ENCODE assay signal across 27 mouse cellular contexts in the genomic region with DNA sequence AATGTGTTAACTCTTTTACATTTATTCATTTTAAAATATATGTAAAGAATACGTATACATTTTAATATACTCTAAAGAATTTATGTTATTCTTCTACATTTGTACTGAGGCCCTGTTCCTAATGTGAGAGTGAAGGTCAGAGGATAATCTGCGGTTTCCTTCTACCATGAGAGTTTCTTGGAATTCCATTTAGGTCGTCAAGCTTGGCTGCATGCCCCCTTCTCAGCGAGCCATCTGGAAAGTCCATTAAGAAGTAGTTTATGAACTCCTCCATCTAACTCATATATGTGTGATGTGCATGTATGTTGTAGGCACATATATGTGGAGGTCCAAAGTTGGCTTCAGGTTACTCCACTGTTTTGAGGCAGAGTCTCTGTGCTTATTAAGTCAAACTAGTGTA.
DNase-seq lines count a peak whose midpoint lies in the region; ATAC-seq and TF ChIP-seq lines count a peak whose summit lies in the region.
"Had no signal": no experiment of that assay in that cellular context is flagged by ENCODE, and none has a peak within 500 bp of the region (broad histone marks: within the 10 kb centered on the region; RNA-seq: fewer than 3 reads in every experiment).

No protein-coding gene starts in this region.

- no peak overlapping the region for H3K4me2 ChIP-seq in kidney, postnatal 0 days (ENCODE audit: low read length)
- no peak overlapping the region for H3K4me2 ChIP-seq in lung, postnatal 0 days (replicated peaks; ENCODE audit: low read depth, low read length)
- H3K4me2 ChIP-seq: forebrain, embryonic 13.5 days; heart, embryonic 12.5 days; heart, embryonic 15.5 days; hindbrain, embryonic 14.5 days had no signal

- no peak for TF ChIP-seq CTCF in kidney, postnatal 0 days (IDR thresholded peaks at IDR 0.05; ENCODE audit: low read depth)
- no peak for TF ChIP-seq CTCF in lung, postnatal 0 days (IDR thresholded peaks at IDR 0.05)
- no peak for TF ChIP-seq CTCF in lung, adult 2 months (IDR thresholded peaks at IDR 0.05; ENCODE audit: insufficient read depth, low read length)

- 0 out of 2 replicates have a peak, but pooled peaks cover 4% of the 10 kb centered on the region for H3K4me1 ChIP-seq in heart, embryonic 10.5 days
- H3K4me1 ChIP-seq in kidney, postnatal 0 days (replicated peaks; ENCODE audit: insufficient read depth, low read length), result no peaks in the 10 kb centered on the region
- peaks cover 5% of the 10 kb centered on the region; the same call in 1 of the 2 replicates for H3K4me1 ChIP-seq in lung, postnatal 0 days (ENCODE audit: insufficient read depth, low read depth, low read length)
- no peaks in the 10 kb centered on the region for H3K4me1 ChIP-seq in lung, adult 2 months (ENCODE audit: control insufficient read depth, insufficient read depth, low read length)
- H3K4me1 ChIP-seq: forebrain, embryonic 10.5 days had no signal

- H3K4me3 ChIP-seq in heart, embryonic 10.5 days, result no peak overlapping the region
- no peak overlapping the region for H3K4me3 ChIP-seq in kidney, postnatal 0 days (replicated peaks; ENCODE audit: low read depth, low read length)
- no peak overlapping the region for H3K4me3 ChIP-seq in lung, postnatal 0 days (ENCODE audit: low read depth, low read length)
- no peak overlapping the region for H3K4me3 ChIP-seq in lung, adult 2 months (replicated peaks; ENCODE audit: extremely low read depth, low read depth, low read length)
- H3K4me3 ChIP-seq: forebrain, embryonic 10.5 days; forebrain, embryonic 13.5 days; heart, adult 2 months; heart, embryonic 12.5 days; heart, embryonic 15.5 days had no signal

- no peak for TF ChIP-seq EP300 in lung, postnatal 0 days (IDR thresholded peaks at IDR 0.05)

- no peaks in the 10 kb centered on the region for H3K36me3 ChIP-seq in heart, embryonic 10.5 days
- no peaks in the 10 kb centered on the region for H3K36me3 ChIP-seq in kidney, postnatal 0 days (ENCODE audit: insufficient read depth, low read length)
- no peaks in the 10 kb centered on the region for H3K36me3 ChIP-seq in lung, postnatal 0 days (ENCODE audit: insufficient read depth, low read length)
- H3K36me3 ChIP-seq: forebrain, embryonic 10.5 days; heart, embryonic 12.5 days; heart, embryonic 15.5 days had no signal

- no peak for ATAC-seq in kidney, postnatal 0 days (replicated peaks; ENCODE audit: low FRiP score, low read depth)
- ATAC-seq in lung, postnatal 0 days, result no peak
- ATAC-seq: forebrain, embryonic 13.5 days; forebrain, embryonic 16.5 days; hindbrain, postnatal 0 days; Patski had no signal

- no peak for TF ChIP-seq POLR2A in lung, adult 2 months (IDR thresholded peaks at IDR 0.05; ENCODE audit: borderline replicate concordance, extremely low read depth, low read depth, low read length)

- no peak overlapping the region for H3K27ac ChIP-seq in heart, embryonic 10.5 days
- no peak overlapping the region for H3K27ac ChIP-seq in kidney, postnatal 0 days
- no peak overlapping the region for H3K27ac ChIP-seq in lung, postnatal 0 days (ENCODE audit: low read length)
- H3K27ac ChIP-seq: forebrain, embryonic 10.5 days; forebrain, embryonic 13.5 days; heart, adult 2 months; heart, embryonic 15.5 days; hindbrain, embryonic 14.5 days; hindbrain, postnatal 0 days had no signal

- 87% methylated on average over 4 of the region's 4 CpGs for WGBS in heart, embryonic 10.5 days
- WGBS in kidney, postnatal 0 days, result 49% methylated on average over 4 of the region's 4 CpGs
- WGBS in lung, postnatal 0 days, result 43% methylated on average over 4 of the region's 4 CpGs
- WGBS in lung, adult 2 months, result 70% methylated on average over 4 of the region's 4 CpGs

- DNase-seq in heart, adult 11 months, result peak; percentile 41
- DNase-seq in heart, embryonic 10.5 days (ENCODE audit: low spot score), result no peak
- DNase-seq in kidney, postnatal 0 days (ENCODE audit: low spot score), result peak; percentile 64
- no peak for DNase-seq in kidney, adult 9 months
- peak; percentile 43 to 53 for DNase-seq in kidney, postnatal 4 days
- no peak for DNase-seq in kidney, adult 18-20 months
- DNase-seq in lung, postnatal 0 days (ENCODE audit: low spot score), result peak; percentile 26
- DNase-seq in lung, adult 2 months, result no peak
- DNase-seq: adrenal gland, postnatal 10 days; adrenal gland, postnatal 36 days; B cell, adult 2 months; cerebellum, adult 18-20 months; cerebellum, adult 9-10 months; cerebellum, postnatal 14 days; gastrocnemius, postnatal 25 days; heart, adult 2 months; heart, postnatal 36 days had no signal

- H3K9me3 ChIP-seq in heart, embryonic 10.5 days, result no peaks in the 10 kb centered on the region
- no peaks in the 10 kb centered on the region for H3K9me3 ChIP-seq in kidney, postnatal 0 days (replicated peaks; ENCODE audit: low read length)
- H3K9me3 ChIP-seq in lung, postnatal 0 days (ENCODE audit: low read length), result no peaks in the 10 kb centered on the region
- H3K9me3 ChIP-seq: forebrain, embryonic 13.5 days; G1E; heart, embryonic 12.5 days; heart, embryonic 15.5 days had no signal

- H3K27me3 ChIP-seq in heart, embryonic 10.5 days (ENCODE audit: insufficient read depth, poor library complexity, severe bottlenecking), result no peaks in the 10 kb centered on the region
- H3K27me3 ChIP-seq in kidney, postnatal 0 days (ENCODE audit: insufficient read depth, low read length), result no peaks in the 10 kb centered on the region
- no peaks in the 10 kb centered on the region for H3K27me3 ChIP-seq in lung, postnatal 0 days (replicated peaks; ENCODE audit: insufficient read depth, low read length)
- H3K27me3 ChIP-seq: CH12.LX; forebrain, embryonic 13.5 days; heart, embryonic 12.5 days; heart, embryonic 15.5 days; Patski had no signal

- H3K9ac ChIP-seq in kidney, postnatal 0 days (ENCODE audit: low read depth, low read length), result no peak overlapping the region
- H3K9ac ChIP-seq in lung, postnatal 0 days (replicated peaks; ENCODE audit: low read depth), result no peak overlapping the region
- H3K9ac ChIP-seq: forebrain, embryonic 13.5 days; heart, embryonic 12.5 days; heart, embryonic 15.5 days; hindbrain, embryonic 14.5 days had no signal

Comparison
In these comparisons a context has a peak if more than half of its experiments do, and no peak if none do; other contexts are left out.
1. DNase-seq: peak in heart, adult 11 months (single experiment), kidney, postnatal 0 days (single experiment), kidney, postnatal 4 days (2 of 2) and lung, postnatal 0 days (single experiment); none in heart, embryonic 10.5 days (single experiment), kidney, adult 9 months (single experiment), kidney, adult 18-20 months (single experiment) and lung, adult 2 months (single experiment).